Mouse (Mus musculus) neural tube, embryonic 14.5 days (tissue): Measurements from ENCODE around the gene Enpp1. TPM values are rescaled to one million over a fixed set of nuclear protein-coding genes. Genes with fewer than 3 reads are reported as not detected.

Source experiments
- ATAC-seq: fragments of 200-750 bp; cut with Nextera tagmentation; 2 replicates; pipeline ENCODE4 v1.8.0; 2017; ENCODE audit warnings: low read depth, mild to moderate bottlenecking, moderate TSS enrichment, moderate library complexity
- H3K27ac ChIP-seq: fragments of 300-500 bp; sonication (generic); 2 replicates; pipeline ENCODE4 v1.5.1; 2014; ENCODE audit warnings: low read depth, mild to moderate bottlenecking, control low read depth, low read length, moderate library complexity, mixed read lengths
- H3K27me3 ChIP-seq: fragments of 300-500 bp; sonication (generic); 2 replicates; pipeline ENCODE4 v1.6.1; 2014; ENCODE audit warnings: low read length; ENCODE audit not compliant: control insufficient read depth, insufficient read depth
- H3K36me3 ChIP-seq: fragments of 300-500 bp; sonication (generic); 2 replicates; pipeline ENCODE4 v1.6.1; 2014; ENCODE audit warnings: low read length, mixed read lengths; ENCODE audit not compliant: control insufficient read depth, insufficient read depth
- H3K4me1 ChIP-seq: fragments of 300-500 bp; sonication (generic); 2 replicates; pipeline ENCODE4 v1.6.1; 2014; ENCODE audit warnings: low read length; ENCODE audit not compliant: control insufficient read depth, insufficient read depth
- H3K4me2 ChIP-seq: fragments of 300-500 bp; sonication (generic); 2 replicates; pipeline ENCODE4 v1.6.1; 2014; ENCODE audit warnings: mild to moderate bottlenecking, low read depth, low read length, control low read depth
- H3K4me3 ChIP-seq: fragments of 300-500 bp; sonication (generic); 2 replicates; pipeline ENCODE4 v1.5.1; 2014; ENCODE audit warnings: low read depth, low read length, control low read depth, mixed read lengths
- H3K9ac ChIP-seq: fragments of 300-500 bp; sonication (generic); replicated peaks from 2 replicates; pipeline ENCODE4 v1.6.1; 2014; ENCODE audit warnings: low read depth, mild to moderate bottlenecking, control low read depth, low read length, mixed read lengths
- H3K9me3 ChIP-seq: fragments of 300-500 bp; sonication (generic); 2 replicates; pipeline ENCODE4 v1.6.1; 2016; ENCODE audit warnings: low read length; ENCODE audit not compliant: control insufficient read depth
- WGBS: fragments of 180-500 bp; shearing (Covaris S2); extraction: QIAGEN DNeasy Blood & Tissue Kit; methylation state at CpG from one replicate; pipeline ENCODE4 v1.1.7; 2014; 5-methylcytosine and 5-hydroxymethylcytosine counted together
- polyA plus RNA-seq: library from polyadenylated mRNA; unstranded; fragments of >200 nt; fragmentation: Nextera tagmentation; extraction: Ambion mirVana; gene quantifications from 2 replicates; pipeline ENCODE4 v1.2.1, GENCODE M21; 2014

The Enpp1 gene
- polyA plus RNA-seq, 1 experiment from 2014 or later = 0.52 TPM

DNA sequence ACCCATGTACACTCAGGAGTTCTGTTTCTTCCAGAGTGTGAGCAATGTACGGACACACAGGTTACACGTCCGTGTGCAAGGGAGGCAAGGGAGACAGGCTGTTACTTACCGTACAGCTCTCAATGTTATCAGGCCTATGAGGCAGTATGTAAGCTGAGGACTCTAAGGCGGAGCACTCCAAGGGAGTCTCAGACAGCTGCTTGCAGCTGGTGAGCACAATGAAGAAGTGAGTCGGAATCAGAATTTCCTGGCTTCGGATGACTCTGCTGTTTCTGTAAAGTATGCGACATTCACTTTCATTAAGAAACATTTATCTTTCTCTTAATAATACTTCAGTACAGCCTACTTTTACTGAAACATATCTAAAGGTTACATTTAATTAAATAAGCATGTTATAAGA is 66.8 kb downstream of the Enpp1 start:
- H3K9ac ChIP-seq = no peak overlapping the region
- H3K9me3 ChIP-seq = no peaks in the 10 kb centered on the region
- no peaks in the 10 kb centered on the region for H3K36me3 ChIP-seq
- no peaks in the 10 kb centered on the region for H3K4me1 ChIP-seq
- no peaks in the 10 kb centered on the region for H3K27me3 ChIP-seq
- no peak for ATAC-seq
- no peak overlapping the region for H3K27ac ChIP-seq
- H3K4me3 ChIP-seq = no peak overlapping the region
- WGBS = 93% methylated on average over 8 of the region's 8 CpGs
- H3K4me2 ChIP-seq = no peak overlapping the region

DNA sequence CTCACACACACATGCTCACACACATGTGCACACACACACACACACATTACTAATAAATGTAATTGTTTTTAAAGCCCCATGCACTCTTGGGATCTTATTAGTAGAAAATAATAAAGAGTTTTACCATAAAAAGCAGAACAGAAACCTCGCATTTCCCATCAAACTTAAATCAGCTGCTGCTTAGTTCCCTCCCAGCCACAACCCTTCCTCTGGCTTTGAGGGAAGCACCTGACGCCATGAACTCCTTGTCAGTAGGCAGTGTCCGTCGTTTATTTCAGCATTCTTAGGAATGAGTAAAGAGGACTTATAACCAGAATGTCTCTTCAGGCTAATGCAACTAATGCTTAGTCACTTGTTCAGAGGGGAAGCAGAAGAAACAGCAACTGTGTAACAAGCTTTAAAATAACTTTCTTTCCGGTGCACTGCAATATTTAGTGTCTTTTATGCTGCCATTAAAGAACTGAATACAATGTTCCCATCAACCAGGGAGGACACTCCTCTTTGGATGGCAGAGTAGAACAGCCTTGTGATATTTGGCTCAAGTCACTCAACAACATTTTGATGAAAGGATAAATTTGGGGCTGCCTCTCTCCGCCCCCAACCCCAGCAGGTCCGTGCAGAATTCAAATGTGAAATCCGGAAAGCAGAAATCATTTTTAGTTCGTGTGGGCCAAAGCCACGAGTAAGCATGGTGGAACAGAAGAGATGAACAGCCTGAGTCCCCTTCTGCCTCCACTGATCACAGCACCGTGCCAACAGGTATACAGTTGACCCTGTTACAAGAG is 69.0 kb downstream of the Enpp1 start:
- H3K27ac ChIP-seq = no peak overlapping the region
- H3K9me3 ChIP-seq = no peaks in the 10 kb centered on the region
- H3K27me3 ChIP-seq = no peaks in the 10 kb centered on the region
- ATAC-seq = no peak
- 88% methylated on average over 11 of the region's 11 CpGs for WGBS
- no peak overlapping the region for H3K4me3 ChIP-seq
- no peaks in the 10 kb centered on the region for H3K4me1 ChIP-seq
- no peaks in the 10 kb centered on the region for H3K36me3 ChIP-seq
- H3K9ac ChIP-seq = no peak overlapping the region
- H3K4me2 ChIP-seq = no peak overlapping the region

GRCm38 (mm10) chr10:24641416-24642140 is 70.4 kb downstream of the Enpp1 start:
- WGBS = 80% methylated on average over 14 of the region's 14 CpGs
- Histone ChIP-seq H3K4me1 (no peaks in the 10 kb centered on the region), H3K9me3 (no peaks in the 10 kb centered on the region), H3K36me3 (no peaks in the 10 kb centered on the region), H3K4me3 (no peak overlapping the region), H3K27ac (no peak overlapping the region), H3K27me3 (no peaks in the 10 kb centered on the region), H3K4me2 (no peak overlapping the region), H3K9ac (no peak overlapping the region)
- ATAC-seq = no peak

DNA sequence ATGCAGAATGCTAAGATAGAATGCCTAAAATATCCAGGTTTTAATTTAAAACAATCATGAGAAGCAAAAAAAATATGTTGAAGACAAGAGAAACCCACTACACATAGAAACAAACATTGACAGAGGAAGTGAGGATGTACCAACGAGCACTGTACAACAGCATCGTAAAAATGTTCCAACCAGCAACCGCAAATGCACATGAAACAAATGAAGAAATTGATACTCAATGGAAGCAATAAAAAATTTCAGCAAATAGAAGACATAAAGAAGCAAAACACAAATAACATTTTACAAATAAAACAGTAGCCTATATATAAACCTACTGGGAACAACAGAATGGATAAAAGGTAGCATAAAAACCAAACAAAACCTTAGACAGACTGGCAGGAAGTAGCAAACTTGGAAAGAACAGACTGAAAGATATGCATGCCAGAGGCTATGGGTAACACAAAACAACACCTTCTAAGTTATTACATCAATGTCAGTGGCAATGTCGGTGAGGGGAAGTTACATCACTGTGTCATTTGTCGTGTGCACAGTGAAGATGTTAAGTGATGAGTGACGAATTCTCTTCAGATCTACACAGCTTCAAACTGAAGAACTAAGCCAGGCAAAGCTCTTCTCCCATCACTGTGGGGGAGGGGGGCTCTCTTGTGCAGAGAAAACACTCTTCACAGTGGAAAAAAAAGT is 71.6 kb downstream of the Enpp1 start:
- Histone ChIP-seq H3K9me3 (no peaks in the 10 kb centered on the region), H3K4me3 (no peak overlapping the region), H3K4me2 (no peak overlapping the region), H3K27me3 (no peaks in the 10 kb centered on the region), H3K36me3 (no peaks in the 10 kb centered on the region), H3K4me1 (no peaks in the 10 kb centered on the region), H3K27ac (no peak overlapping the region), H3K9ac (no peak overlapping the region)
- 81% methylated on average over 6 of the region's 6 CpGs for WGBS
- ATAC-seq = no peak

DNA sequence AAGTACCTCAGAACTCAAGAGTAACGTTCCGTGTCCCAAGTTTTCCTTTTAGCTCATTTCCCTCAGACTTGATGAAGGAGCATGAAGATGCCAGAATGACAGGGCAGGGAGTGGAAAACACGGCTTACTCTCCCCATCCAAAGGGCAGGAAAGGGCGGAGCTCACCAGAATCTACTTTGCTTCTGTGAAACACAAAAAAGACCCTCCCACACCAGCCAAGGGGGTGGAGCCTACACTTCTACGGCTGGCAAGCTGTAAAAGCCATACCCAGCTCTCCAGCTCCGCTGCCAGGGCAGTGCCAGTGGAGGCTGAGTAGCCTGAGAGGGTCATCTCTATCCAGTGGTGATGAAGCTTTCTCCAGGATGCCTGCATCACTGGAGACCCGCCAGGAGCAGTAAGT is 72.4 kb downstream of the Enpp1 start:
- ATAC-seq = no peak
- 61% methylated on average over 7 of the region's 7 CpGs for WGBS
- Histone ChIP-seq H3K4me1 (no peaks in the 10 kb centered on the region), H3K27ac (no peak overlapping the region), H3K4me2 (no peak overlapping the region), H3K9ac (no peak overlapping the region), H3K4me3 (no peak overlapping the region), H3K9me3 (no peaks in the 10 kb centered on the region), H3K36me3 (no peaks in the 10 kb centered on the region), H3K27me3 (no peaks in the 10 kb centered on the region)

DNA sequence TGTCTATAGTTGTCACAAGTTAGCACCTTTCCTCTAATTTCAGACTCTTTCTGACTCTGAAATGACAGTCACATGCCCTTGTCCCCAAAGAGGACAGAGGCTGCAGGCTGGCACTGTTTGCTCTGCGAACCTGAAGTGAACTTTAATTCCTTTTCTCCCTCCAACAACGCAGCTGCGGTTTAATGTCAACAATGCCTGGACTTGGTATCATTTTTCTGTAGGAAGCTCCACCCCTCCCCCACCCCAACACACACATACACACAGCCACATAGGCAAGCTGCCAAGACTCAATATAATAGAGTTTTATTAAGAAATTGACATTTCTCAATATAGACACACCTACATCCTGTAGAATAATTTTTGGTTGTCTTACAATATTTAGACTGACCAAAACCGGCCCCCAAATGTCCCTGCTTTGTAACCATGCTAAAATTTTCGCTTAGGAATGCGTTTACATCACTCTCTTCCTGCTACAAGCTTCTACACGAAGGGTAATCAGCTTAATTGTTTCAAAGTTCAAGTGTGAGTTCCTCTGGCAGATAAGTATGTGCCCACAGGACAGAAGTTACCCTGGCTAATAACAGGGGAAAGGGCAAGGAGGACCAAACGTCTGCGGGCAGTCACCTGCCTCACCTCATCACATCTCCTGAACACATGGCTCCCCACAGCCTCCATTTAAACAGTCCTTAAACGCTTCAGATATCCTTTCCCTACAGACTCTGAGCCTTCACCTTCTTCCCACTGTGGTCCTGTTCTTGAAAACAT is 73.5 kb downstream of the Enpp1 start:
- Histone ChIP-seq H3K9ac (no peak overlapping the region), H3K9me3 (no peaks in the 10 kb centered on the region), H3K36me3 (no peaks in the 10 kb centered on the region), H3K4me1 (no peaks in the 10 kb centered on the region), H3K27ac (no peak overlapping the region), H3K4me3 (no peak overlapping the region), H3K27me3 (no peaks in the 10 kb centered on the region), H3K4me2 (no peak overlapping the region)
- no peak for ATAC-seq
- WGBS = 74% methylated on average over 10 of the region's 10 CpGs

GRCm38 (mm10) chr10:24636986-24637385 is 75.0 kb downstream of the Enpp1 start:
- Histone ChIP-seq H3K4me2 (no peak overlapping the region), H3K4me1 (no peaks in the 10 kb centered on the region), H3K36me3 (no peaks in the 10 kb centered on the region), H3K4me3 (no peak overlapping the region), H3K27me3 (no peaks in the 10 kb centered on the region), H3K9me3 (no peaks in the 10 kb centered on the region), H3K9ac (no peak overlapping the region), H3K27ac (no peak overlapping the region)
- no peak for ATAC-seq
- 84% methylated on average over 2 of the region's 2 CpGs for WGBS

DNA sequence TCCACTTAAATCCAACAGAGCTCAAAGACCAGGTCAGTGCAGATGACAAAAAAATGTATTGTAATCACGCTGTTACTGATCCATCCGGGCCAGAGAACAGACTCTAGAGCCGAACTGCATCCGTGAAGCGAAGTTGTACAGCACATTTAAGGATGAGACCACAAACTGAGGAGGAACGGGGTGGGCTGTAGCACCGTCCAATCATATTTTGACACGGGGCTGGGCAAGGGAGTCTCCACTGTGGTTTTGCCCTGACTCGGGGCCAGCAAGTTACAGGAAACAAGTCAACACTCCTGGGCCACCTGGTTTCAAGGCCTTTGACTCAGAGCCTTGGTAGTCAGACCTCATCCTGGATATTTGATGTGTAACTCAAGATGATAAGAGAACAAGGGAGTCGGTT is 76.1 kb downstream of the Enpp1 start:
- no peaks in the 10 kb centered on the region for H3K27me3 ChIP-seq
- H3K4me3 ChIP-seq = no peak overlapping the region
- H3K9me3 ChIP-seq = no peaks in the 10 kb centered on the region
- H3K9ac ChIP-seq = no peak overlapping the region
- H3K36me3 ChIP-seq = no peaks in the 10 kb centered on the region
- no peak overlapping the region for H3K27ac ChIP-seq
- H3K4me2 ChIP-seq = no peak overlapping the region
- no peak for ATAC-seq
- 94% methylated on average over 10 of the region's 10 CpGs for WGBS
- H3K4me1 ChIP-seq = no peaks in the 10 kb centered on the region
